Mouse (Mus musculus) hindbrain, postnatal 0 days (tissue): ENCODE data around the gene Tmem56. TPM values are rescaled to one million over a fixed set of nuclear protein-coding genes. Genes with fewer than 3 reads are reported as not detected.

ENCODE experiments used
- ATAC-seq: fragments of 200-750 bp; cut with Nextera tagmentation; 2 replicates; pipeline ENCODE4 v1.8.0; 2017; ENCODE audit warnings: mild to moderate bottlenecking, moderate TSS enrichment, moderate library complexity
- DNase-seq: peaks from one replicate; pipeline ENCODE4 v3.0.0-alpha.2; 2015; ENCODE audit warnings: low spot score
- H3K27ac ChIP-seq: fragments of 300-500 bp; sonication (generic); 2 replicates; pipeline ENCODE4 v1.5.1; 2014; ENCODE audit warnings: mild to moderate bottlenecking
- H3K27me3 ChIP-seq: fragments of 300-500 bp; sonication (generic); 2 replicates; pipeline ENCODE4 v1.6.1; 2014; ENCODE audit warnings: low read length, mixed read lengths; ENCODE audit not compliant: insufficient read depth
- H3K36me3 ChIP-seq: fragments of 300-500 bp; sonication (generic); 2 replicates; pipeline ENCODE4 v1.6.1; 2014; ENCODE audit warnings: low read length, mixed read lengths; ENCODE audit not compliant: insufficient read depth
- H3K4me1 ChIP-seq: fragments of 300-500 bp; sonication (generic); 2 replicates; pipeline ENCODE4 v1.6.1; 2014; ENCODE audit warnings: antibody characterized with exemption, low read length, mixed read lengths; ENCODE audit not compliant: insufficient read depth
- H3K4me2 ChIP-seq: fragments of 300-500 bp; sonication (generic); 2 replicates; pipeline ENCODE4 v1.6.1; 2014; ENCODE audit warnings: low read depth, mild to moderate bottlenecking, low read length, moderate library complexity, mixed read lengths
- H3K4me3 ChIP-seq: fragments of 300-500 bp; sonication (generic); 2 replicates; pipeline ENCODE4 v1.5.1; 2014; ENCODE audit warnings: low read length
- H3K9ac ChIP-seq: fragments of 300-500 bp; sonication (generic); replicated peaks from 2 replicates; pipeline ENCODE4 v1.6.1; 2014; ENCODE audit warnings: mild to moderate bottlenecking, low read length, moderate library complexity, mixed read lengths
- H3K9me3 ChIP-seq: fragments of 300-500 bp; sonication (generic); 2 replicates; pipeline ENCODE4 v1.6.1; 2016; ENCODE audit warnings: low read length, mixed read lengths
- CTCF ChIP-seq: IDR thresholded peaks from 2 replicates; pipeline ENCODE4 v1.5.1; 2016; ENCODE audit warnings: antibody characterized with exemption, control low read depth, low read depth
- WGBS: fragments of 180-500 bp; shearing (Covaris S2); extraction: QIAGEN DNeasy Blood & Tissue Kit; methylation state at CpG from one replicate; pipeline ENCODE4 v1.1.7; 2014; 5-methylcytosine and 5-hydroxymethylcytosine counted together
- polyA plus RNA-seq: library from polyadenylated mRNA; unstranded; fragments of >200 nt; fragmentation: Nextera tagmentation; extraction: Ambion mirVana; gene quantifications from 2 replicates; pipeline ENCODE4 v1.2.1, GENCODE M21; 2015
- total RNA-seq: library from RNA; depleted of rRNA; stranded (reverse); fragments of >200 nt; gene quantifications from 2 replicates; pipeline ENCODE4 v1.2.3, GENCODE M21; 2014

Tmem56 gene
- total and polyA plus RNA-seq, 2 experiments from 2014 or later, result 3.8 to 13.5 TPM

- Histone ChIP-seq H3K36me3 (no peaks in the 10 kb centered on the region), H3K9me3 (no peaks in the 10 kb centered on the region), H3K4me3 (no peak overlapping the region), H3K27me3 (no peaks in the 10 kb centered on the region), H3K27ac (no peak overlapping the region), H3K4me2 (no peak overlapping the region), H3K9ac (no peak overlapping the region), H3K4me1 (no peaks in the 10 kb centered on the region; the same call in 1 of the 2 replicates)
- ATAC-seq (no peak), DNase-seq (no peak)
- 91% methylated on average over 8 of the region's 8 CpGs for WGBS
- no peak for TF ChIP-seq CTCF
Measured at GRCm38 (mm10) chr3:121168581-121168980, 114.3 kb downstream of the Tmem56 start.

- H3K27me3 ChIP-seq, result no peaks in the 10 kb centered on the region
- H3K4me3 ChIP-seq, result no peak overlapping the region
- H3K4me2 ChIP-seq, result no peak overlapping the region
- ATAC-seq (no peak), DNase-seq (peak; percentile 54)
- TF ChIP-seq CTCF, result peak; percentile 76
- H3K36me3 ChIP-seq, result no peaks in the 10 kb centered on the region
- no peak overlapping the region for H3K9ac ChIP-seq
- H3K4me1 ChIP-seq, result 0 out of 2 replicates have a peak, but pooled peaks cover 5% of the 10 kb centered on the region
- WGBS, result 41% methylated on average over 7 of the region's 7 CpGs
- no peaks in the 10 kb centered on the region for H3K9me3 ChIP-seq
- no peak overlapping the region for H3K27ac ChIP-seq
Measured at GRCm38 (mm10) chr3:121163271-121163819, 119.6 kb downstream of the Tmem56 start.

- no peak overlapping the region for H3K9ac ChIP-seq
- H3K27ac ChIP-seq, result no peak overlapping the region
- DNase-seq, result peak; percentile 32
- peak; percentile 59 for TF ChIP-seq CTCF
- 0 out of 2 replicates have a peak, but pooled peaks cover 5% of the 10 kb centered on the region for H3K4me1 ChIP-seq
- 38% methylated on average over 2 of the region's 2 CpGs for WGBS
- ATAC-seq, result no peak
- H3K36me3 ChIP-seq, result no peaks in the 10 kb centered on the region
- no peaks in the 10 kb centered on the region for H3K27me3 ChIP-seq
- no peak overlapping the region for H3K4me2 ChIP-seq
- H3K9me3 ChIP-seq, result no peaks in the 10 kb centered on the region
- no peak overlapping the region for H3K4me3 ChIP-seq
Measured at GRCm38 (mm10) chr3:121161661-121162060, 121.2 kb downstream of the Tmem56 start.

DNA sequence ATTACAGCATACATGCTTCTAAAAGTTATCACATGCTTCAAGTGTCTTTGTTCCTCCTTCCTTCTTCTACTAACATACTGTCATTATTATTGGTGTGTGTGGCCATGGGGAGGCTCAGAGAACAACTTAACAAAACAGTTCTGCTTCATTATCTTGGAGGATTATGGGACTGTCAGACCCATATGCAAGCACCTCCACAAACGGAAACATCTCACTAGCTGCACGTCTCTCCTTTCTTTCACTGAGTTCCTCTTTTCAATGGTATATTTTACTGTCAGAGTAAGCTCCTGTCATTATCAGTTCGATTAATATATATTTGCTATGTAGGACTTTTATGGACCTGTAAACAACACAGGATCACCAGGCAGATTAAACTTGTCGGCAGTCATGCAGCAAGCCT, 122.5 kb downstream of the Tmem56 start:
- Histone ChIP-seq H3K4me3 (no peak overlapping the region), H3K27ac (no peak overlapping the region), H3K36me3 (no peaks in the 10 kb centered on the region), H3K4me1 (0 out of 2 replicates have a peak, but pooled peaks cover 5% of the 10 kb centered on the region), H3K27me3 (no peaks in the 10 kb centered on the region), H3K4me2 (no peak overlapping the region), H3K9me3 (no peaks in the 10 kb centered on the region), H3K9ac (no peak overlapping the region)
- no peak for ATAC-seq
- WGBS, result 69% methylated on average over 4 of the region's 4 CpGs
- no peak for TF ChIP-seq CTCF
- no peak for DNase-seq

DNA sequence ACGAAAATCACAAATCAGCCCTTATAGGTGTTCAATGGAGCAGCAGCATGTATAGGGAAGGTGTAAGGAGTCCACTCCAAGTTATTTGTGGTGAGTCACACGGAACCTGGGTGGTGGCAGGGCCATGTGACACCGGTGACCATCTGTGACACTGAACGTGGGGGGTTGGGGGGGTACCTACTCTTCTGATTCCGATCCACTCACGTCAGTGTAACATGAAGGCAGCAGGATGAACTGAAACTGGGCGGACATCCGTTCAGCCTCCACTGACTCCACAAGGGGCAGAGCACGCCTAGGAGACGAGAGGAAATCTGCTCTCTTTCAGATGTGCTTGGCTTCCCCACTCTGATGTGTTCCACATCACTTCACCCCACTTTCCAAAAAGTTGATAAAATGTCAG, 123.3 kb downstream of the Tmem56 start:
- Histone ChIP-seq H3K27ac (no peak overlapping the region), H3K4me2 (peak overlapping the region; percentile 14; the same call in 1 of the 2 replicates), H3K27me3 (no peaks in the 10 kb centered on the region), H3K36me3 (no peaks in the 10 kb centered on the region), H3K9me3 (no peaks in the 10 kb centered on the region), H3K9ac (no peak overlapping the region), H3K4me3 (no peak overlapping the region), H3K4me1 (0 out of 2 replicates have a peak, but pooled peaks cover 5% of the 10 kb centered on the region)
- ATAC-seq (peak; percentile 84), DNase-seq (peak; percentile 63)
- 55% methylated on average over 10 of the region's 10 CpGs for WGBS
- peak; percentile 28; the same call in 1 of the 2 replicates for TF ChIP-seq CTCF

DNA sequence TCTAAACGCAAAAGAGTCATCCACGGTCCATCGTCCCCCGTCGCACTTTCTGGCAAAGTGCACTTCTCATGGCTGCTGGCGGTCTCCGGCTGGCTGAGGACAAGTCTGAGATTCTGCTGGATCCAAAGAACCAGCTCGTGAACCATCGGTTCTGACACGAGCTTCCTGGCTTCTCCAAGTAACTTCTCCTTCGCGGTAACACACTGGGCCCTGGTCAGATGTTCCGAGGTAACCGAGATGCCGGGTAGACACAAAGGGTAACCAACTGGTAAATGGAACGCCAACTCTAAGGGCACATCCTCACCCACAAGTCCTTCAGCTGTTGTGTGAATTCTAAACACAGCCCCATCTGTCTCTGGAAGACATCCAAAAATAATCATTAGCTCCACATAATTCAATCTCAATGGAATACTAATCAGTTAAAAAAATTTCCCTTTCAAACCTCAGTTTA, 124.0 kb downstream of the Tmem56 start:
- Histone ChIP-seq H3K36me3 (no peaks in the 10 kb centered on the region), H3K4me2 (peak overlapping the region; percentile 32; the same call in 1 of the 2 replicates), H3K4me1 (0 out of 2 replicates have a peak, but pooled peaks cover 5% of the 10 kb centered on the region), H3K4me3 (0 out of 2 replicates have a peak overlapping the region, but pooled peaks have one; percentile 6), H3K27me3 (no peaks in the 10 kb centered on the region), H3K27ac (no peak overlapping the region; the same call in 1 of the 2 replicates), H3K9me3 (no peaks in the 10 kb centered on the region), H3K9ac (0 out of 2 replicates have a peak overlapping the region, but pooled peaks have one; percentile 4)
- 65% methylated on average over 16 of the region's 16 CpGs for WGBS
- DNase-seq, result peak; percentile 34
- ATAC-seq, result no peak
- TF ChIP-seq CTCF, result no peak
